Mouse (Mus musculus) heart, postnatal 0 days (tissue): ENCODE measurements around the gene Plpp7. TPM values are rescaled to one million over a fixed set of nuclear protein-coding genes. Genes with fewer than 3 reads are reported as not detected.

Experiments
- ATAC-seq: fragments of 200-750 bp; cut with Nextera tagmentation; 2 replicates; pipeline ENCODE4 v1.8.0; 2017; ENCODE audit warnings: low read depth, moderate number of reproducible peaks, moderate library complexity; ENCODE audit not compliant: insufficient read depth
- DNase-seq: peaks from one replicate; pipeline ENCODE4 v3.0.0-alpha.2; 2016; ENCODE audit warnings: low spot score
- H3K27ac ChIP-seq: fragments of 300-500 bp; sonication (generic); 2 replicates; pipeline ENCODE4 v1.5.1; 2014; ENCODE audit warnings: low read depth, mild to moderate bottlenecking
- H3K27me3 ChIP-seq: fragments of 300-500 bp; sonication (generic); 2 replicates; pipeline ENCODE4 v1.6.1; 2014; ENCODE audit warnings: low read length, mixed read lengths; ENCODE audit not compliant: control insufficient read depth, insufficient read depth
- H3K36me3 ChIP-seq: fragments of 300-500 bp; sonication (generic); replicated peaks from 2 replicates; pipeline ENCODE4 v1.6.1; 2014; ENCODE audit warnings: low read length, mixed read lengths; ENCODE audit not compliant: control insufficient read depth, insufficient read depth
- H3K4me1 ChIP-seq: fragments of 300-500 bp; sonication (generic); 2 replicates; pipeline ENCODE4 v1.6.1; 2014; ENCODE audit warnings: antibody characterized with exemption; ENCODE audit not compliant: control insufficient read depth, insufficient read depth
- H3K4me2 ChIP-seq: fragments of 300-500 bp; sonication (generic); 2 replicates; pipeline ENCODE4 v1.6.1; 2014; ENCODE audit warnings: low read depth, mild to moderate bottlenecking, low read length, moderate library complexity
- H3K4me3 ChIP-seq: fragments of 300-500 bp; sonication (generic); 2 replicates; pipeline ENCODE4 v1.5.1; 2014; ENCODE audit warnings: low read depth, low read length
- H3K9ac ChIP-seq: fragments of 300-500 bp; sonication (generic); replicated peaks from 2 replicates; pipeline ENCODE4 v1.6.1; 2014; ENCODE audit warnings: low read depth, low read length, mixed read lengths
- H3K9me3 ChIP-seq: fragments of 300-500 bp; sonication (generic); replicated peaks from 2 replicates; pipeline ENCODE4 v1.6.1; 2016; ENCODE audit warnings: low read length; ENCODE audit not compliant: control insufficient read depth
- CTCF ChIP-seq: IDR thresholded peaks from 2 replicates; pipeline ENCODE4 v1.5.1; 2016; ENCODE audit warnings: antibody characterized with exemption, control low read depth, low read depth
- EP300 ChIP-seq: IDR thresholded peaks from 2 replicates; pipeline ENCODE4 v1.6.1; 2016; ENCODE audit warnings: antibody characterized with exemption, low read depth
- WGBS: fragments of 180-500 bp; shearing (Covaris S2); extraction: QIAGEN DNeasy Blood & Tissue Kit; methylation state at CpG from one replicate; pipeline ENCODE4 v1.1.7; 2014; 5-methylcytosine and 5-hydroxymethylcytosine counted together
- polyA plus RNA-seq: library from polyadenylated mRNA; unstranded; fragments of >200 nt; fragmentation: Nextera tagmentation; extraction: Ambion mirVana; gene quantifications from 2 replicates; pipeline ENCODE4 v1.2.1, GENCODE M21; 2015
- total RNA-seq: library from RNA; depleted of rRNA; stranded (reverse); fragments of >200 nt; gene quantifications from 2 replicates; pipeline ENCODE4 v1.2.3, GENCODE M21; 2014; ENCODE audit warnings: low replicate concordance

The Plpp7 gene
- total and polyA plus RNA-seq, 2 experiments from 2014 or later = 24.0 to 56.3 TPM

DNA sequence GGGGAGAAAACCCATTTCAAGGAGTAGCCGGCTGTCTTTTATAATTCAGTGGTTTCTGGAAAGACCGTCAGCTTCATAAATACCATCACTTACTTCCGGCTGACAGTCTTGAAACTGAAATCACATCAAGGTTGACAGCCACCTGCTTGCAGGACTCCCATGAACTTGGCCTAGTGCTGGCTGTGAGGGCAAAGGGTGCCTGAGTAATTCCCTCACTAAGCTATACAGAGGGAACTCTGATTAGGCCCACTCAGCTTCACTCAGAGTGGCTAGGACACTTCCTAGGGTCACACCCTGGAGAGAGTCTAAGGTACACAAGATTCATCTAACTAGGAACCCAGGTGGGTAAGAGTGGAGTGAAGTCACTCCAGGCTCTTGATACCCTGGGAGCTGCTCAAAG lies 14.6 kb upstream of the Plpp7 start:
- TF ChIP-seq CTCF = no peak
- no peak for TF ChIP-seq EP300
- WGBS = 24% methylated on average over 3 of the region's 3 CpGs
- H3K27ac ChIP-seq = peak overlapping the region; percentile 90
- no peaks in the 10 kb centered on the region for H3K36me3 ChIP-seq
- H3K4me2 ChIP-seq = peak overlapping the region; percentile 97
- ATAC-seq (no peak), DNase-seq (no peak)
- H3K9ac ChIP-seq = no peak overlapping the region; the same call in 1 of the 2 replicates
- H3K4me3 ChIP-seq = peak overlapping the region; percentile 67
- H3K27me3 ChIP-seq = no peaks in the 10 kb centered on the region
- H3K9me3 ChIP-seq = no peaks in the 10 kb centered on the region
- H3K4me1 ChIP-seq = peaks cover 39% of the 10 kb centered on the region

DNA sequence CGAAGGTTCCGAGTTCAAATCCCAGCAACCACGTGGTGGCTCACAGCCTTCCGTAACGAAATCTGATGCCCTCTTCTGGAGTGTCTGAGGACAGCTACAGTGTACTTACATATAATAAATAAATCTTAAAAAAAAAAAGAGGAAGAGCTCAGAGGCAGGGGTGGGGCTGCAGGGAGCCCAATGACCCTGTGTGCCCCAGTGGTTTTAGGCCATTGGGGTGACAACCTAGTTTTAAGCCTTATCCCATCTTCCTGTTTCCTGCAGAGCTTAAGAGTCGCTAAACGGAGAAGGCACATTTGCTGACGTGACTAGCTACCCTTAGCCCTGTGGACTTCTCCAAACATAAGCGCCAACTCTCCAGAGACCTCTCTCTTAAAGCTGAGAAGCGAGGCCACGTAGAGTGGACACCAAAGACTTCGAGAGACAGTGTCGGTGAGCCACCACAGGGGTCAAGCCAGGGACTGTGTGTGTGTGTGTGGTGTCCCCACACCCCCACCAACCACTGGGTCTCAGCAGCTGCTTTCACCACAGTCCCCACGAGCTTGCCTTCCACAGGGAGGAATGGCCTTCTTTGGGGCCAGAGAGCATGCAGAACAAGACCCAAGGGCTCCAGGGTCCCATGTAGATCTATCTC lies 13.9 kb upstream of the Plpp7 start:
- Histone ChIP-seq H3K27me3 (no peaks in the 10 kb centered on the region), H3K4me3 (peak overlapping the region; percentile 67), H3K4me1 (peaks cover 39% of the 10 kb centered on the region), H3K36me3 (no peaks in the 10 kb centered on the region), H3K9me3 (no peaks in the 10 kb centered on the region), H3K27ac (peak overlapping the region; percentile 90), H3K9ac (peak overlapping the region; percentile 73), H3K4me2 (peak overlapping the region; percentile 97)
- 36% methylated on average over 14 of the region's 14 CpGs for WGBS
- no peak for TF ChIP-seq EP300
- TF ChIP-seq CTCF = no peak
- no peak for DNase-seq
- ATAC-seq = no peak

DNA sequence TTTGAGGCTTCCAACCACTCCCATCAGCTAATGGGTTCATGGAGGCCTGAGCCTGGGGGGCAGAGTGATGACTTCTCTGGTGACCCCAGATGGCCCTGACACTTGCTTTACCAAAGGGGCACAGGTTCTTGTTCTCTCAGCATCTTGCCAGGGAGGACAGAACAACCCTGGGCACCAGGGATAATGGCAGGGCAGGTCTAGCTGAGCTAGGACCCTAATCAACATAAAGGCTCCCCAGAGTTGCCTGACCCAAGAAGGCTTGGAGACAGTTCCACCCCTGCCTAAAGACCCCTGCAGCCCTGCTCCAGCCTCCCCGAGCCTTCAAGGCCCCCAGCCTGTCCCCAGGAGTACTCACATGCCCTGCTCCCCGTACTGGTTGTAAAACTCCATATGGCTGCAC lies 13.1 kb upstream of the Plpp7 start:
- Histone ChIP-seq H3K9me3 (no peaks in the 10 kb centered on the region), H3K36me3 (no peaks in the 10 kb centered on the region), H3K4me1 (peaks cover 34% of the 10 kb centered on the region), H3K27ac (peak overlapping the region; percentile 90), H3K4me3 (peak overlapping the region; percentile 67), H3K27me3 (no peaks in the 10 kb centered on the region), H3K9ac (peak overlapping the region; percentile 73), H3K4me2 (peak overlapping the region; percentile 97)
- 5% methylated on average over 2 of the region's 2 CpGs for WGBS
- ATAC-seq (no peak), DNase-seq (no peak)
- TF ChIP-seq CTCF (no peak), EP300 (no peak)

DNA sequence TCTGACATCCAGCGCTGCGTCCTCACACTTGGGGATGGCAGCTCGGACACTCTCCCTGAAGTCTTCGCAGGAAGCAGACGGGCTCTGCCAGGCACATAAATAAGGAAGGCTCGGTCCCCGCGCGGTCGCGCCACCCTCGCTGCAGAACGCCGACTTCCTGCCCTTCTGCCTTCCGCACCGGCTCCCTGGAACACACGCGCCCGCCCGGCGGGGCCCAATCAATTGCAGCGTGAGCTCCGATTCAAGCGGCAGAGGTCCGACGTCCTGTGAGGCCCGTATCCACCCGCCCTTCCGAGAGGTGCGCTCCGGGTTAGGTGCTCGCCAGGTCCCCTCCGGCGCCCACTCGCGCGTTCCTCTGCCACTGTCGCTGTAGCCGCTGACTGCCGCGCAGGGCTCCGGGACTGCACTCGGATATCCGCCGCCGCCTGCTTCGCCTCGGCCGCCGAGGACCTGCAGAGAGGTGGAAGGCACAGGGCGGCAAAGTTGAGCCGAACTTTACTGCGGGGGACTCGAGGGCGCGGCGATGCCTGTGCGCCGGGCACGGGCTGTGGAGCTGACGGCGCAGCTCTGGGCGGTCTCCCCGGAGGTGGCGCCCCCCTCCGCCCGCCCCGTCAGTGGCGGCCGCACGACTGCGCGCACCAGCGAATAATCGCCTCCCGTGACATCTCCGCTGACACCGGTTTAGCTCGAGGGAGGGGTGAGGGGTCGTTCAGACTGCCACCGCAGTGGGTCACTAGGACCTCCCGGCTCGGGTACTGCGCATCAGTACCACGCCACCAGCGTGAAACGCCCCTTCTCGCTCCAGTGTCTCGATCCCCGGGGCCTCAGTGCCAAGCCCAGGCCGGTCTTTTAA lies 11.9 kb upstream of the Plpp7 start:
- peak overlapping the region; percentile 90 for H3K27ac ChIP-seq
- no peaks in the 10 kb centered on the region for H3K9me3 ChIP-seq
- no peaks in the 10 kb centered on the region for H3K36me3 ChIP-seq
- peak overlapping the region; percentile 73 for H3K9ac ChIP-seq
- TF ChIP-seq EP300 (no peak), CTCF (0 out of 2 replicates have a peak, but pooled peaks have one; percentile 21)
- under 1% methylated on average over 86 of the region's 91 CpGs for WGBS
- peak overlapping the region; percentile 67 for H3K4me3 ChIP-seq
- DNase-seq = no peak
- H3K27me3 ChIP-seq = no peaks in the 10 kb centered on the region
- H3K4me1 ChIP-seq = peaks cover 29% of the 10 kb centered on the region
- ATAC-seq = peak; percentile 43
- peak overlapping the region; percentile 97 for H3K4me2 ChIP-seq

DNA sequence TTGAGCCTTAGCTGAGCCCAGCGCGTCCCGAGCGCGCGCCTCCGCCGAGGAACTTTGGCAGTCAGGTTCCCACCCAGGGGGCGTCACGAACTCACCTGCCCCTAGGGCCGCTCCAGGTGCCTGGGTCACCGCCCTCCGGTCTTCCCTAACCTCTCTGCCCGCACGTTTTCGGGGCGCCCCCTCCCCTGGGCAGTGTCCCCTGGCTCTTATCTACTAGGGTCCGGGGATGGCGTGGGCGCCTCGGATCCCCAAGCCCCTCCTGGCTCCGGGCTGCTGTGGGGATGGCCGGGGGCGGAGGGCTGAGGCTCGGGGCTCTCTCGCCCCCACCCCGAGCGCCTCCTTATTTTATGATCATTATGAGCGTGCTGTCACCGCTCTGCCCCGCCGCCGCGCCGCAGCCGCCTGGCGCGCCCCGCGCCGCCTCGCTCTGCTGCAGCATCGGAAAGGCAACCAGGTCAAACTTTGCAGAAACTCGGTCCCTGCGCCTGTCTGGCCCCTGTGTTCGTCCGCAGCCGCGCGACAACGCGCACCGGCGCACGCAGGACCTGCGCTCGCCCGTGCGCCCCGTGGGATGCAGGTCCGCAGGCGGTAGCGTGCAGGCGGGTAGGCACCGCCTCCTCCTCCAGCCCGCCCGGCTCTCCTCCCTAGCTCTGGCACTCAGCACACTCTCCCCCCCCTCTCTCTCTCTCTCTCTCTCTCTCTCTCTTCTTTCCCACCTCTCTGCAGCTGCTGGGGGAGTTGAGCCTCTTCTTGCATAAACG lies 11.0 kb upstream of the Plpp7 start, which contains the start of gene Fam78a:
Gene Fam78a (minus strand): TSS at position 747 of the 761 bp plus-strand sequence.
- WGBS = under 1% methylated on average over 65 of the region's 68 CpGs
- peak within 1 kb of the TSS; percentile 73 for H3K9ac ChIP-seq
- no peaks in the 10 kb centered on the region for H3K9me3 ChIP-seq
- peak within 1 kb of the TSS; percentile 67 for H3K4me3 ChIP-seq
- no peaks in the 10 kb centered on the region for H3K27me3 ChIP-seq
- peak within 1 kb of the TSS; percentile 97 for H3K4me2 ChIP-seq
- peaks cover 28% of the 10 kb centered on the region for H3K4me1 ChIP-seq
- TF ChIP-seq EP300 (no peak), CTCF (no peak)
- DNase-seq (peak; percentile 82), ATAC-seq (peak; percentile 28)
- H3K27ac ChIP-seq = peak within 1 kb of the TSS; percentile 90
- no peaks in the 10 kb centered on the region for H3K36me3 ChIP-seq
